Mouse (Mus musculus) B cell, adult 62 days (primary cell): ENCODE data around the gene Cerkl. TPM values are rescaled to one million over a fixed set of nuclear protein-coding genes. Genes with fewer than 3 reads are reported as not detected.

Experiments used
- total RNA-seq: library from RNA; stranded (reverse); gene quantifications from 4 replicates; pipeline ENCODE4 v1.2.4, GENCODE M21; 2023

Cerkl gene
- 3.5 to 6.4 TPM (median 4.8 TPM) in 4 replicates for total RNA-seq

DNA sequence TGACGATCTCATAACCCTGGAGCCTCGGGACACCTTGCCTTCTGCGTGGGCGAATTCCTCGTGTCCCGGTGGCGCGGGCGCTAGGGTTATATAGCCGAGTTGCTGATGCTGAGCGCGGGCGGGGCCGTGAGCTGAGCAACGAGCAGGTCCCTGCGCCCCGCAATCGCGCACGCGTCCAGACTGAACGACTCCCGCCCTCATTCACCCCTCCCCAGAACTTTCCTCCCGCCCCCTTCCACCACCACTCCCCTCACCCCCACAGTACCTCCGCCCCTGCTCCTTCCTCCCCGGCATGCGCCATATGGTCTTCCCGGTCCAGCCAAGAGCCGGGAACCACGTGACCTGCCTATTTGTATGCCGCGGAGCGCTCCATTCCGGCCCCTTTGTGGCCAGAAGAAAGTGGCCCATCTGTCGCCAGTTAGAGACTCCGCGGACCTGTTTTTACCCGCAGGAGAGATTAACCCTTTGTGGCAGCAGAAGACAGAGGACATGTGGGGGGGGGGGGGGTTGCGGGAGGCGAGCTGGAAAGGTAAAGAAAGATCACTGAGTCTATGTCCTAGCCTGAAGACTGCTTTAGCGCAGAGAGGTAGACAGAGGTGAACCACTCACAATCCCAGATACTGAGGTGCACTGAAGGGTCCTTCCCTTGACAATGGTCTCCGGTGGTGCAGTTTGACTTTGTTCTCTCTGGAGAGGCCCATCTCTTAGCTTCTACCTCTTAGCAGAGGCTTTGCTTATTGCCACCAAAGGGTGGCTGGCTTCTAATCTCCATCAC is at the start of gene Cerkl, which contains the start of gene Neurod1:
TSS of gene Cerkl (minus strand) at position 211 of the 775 bp plus-strand sequence.
TSS of gene Neurod1 (minus strand) at position 177 of the 775 bp plus-strand sequence.

Other genes with a start within 250 kb of the Cerkl start
- 197 to 205 TPM (median 200 TPM) in 4 replicates for gene Itga4, start 201.4 kb downstream of the Cerkl start, total RNA-seq
- not detected in 4 replicates for gene Neurod1, start within 50 bp of the Cerkl start, total RNA-seq
- 58.2 to 66.7 TPM (median 61.5 TPM) in 4 replicates for gene Itprid2, start 178.6 kb upstream of the Cerkl start, total RNA-seq